Mouse (Mus musculus): ENCODE results near the gene Pacrg.

DNA sequence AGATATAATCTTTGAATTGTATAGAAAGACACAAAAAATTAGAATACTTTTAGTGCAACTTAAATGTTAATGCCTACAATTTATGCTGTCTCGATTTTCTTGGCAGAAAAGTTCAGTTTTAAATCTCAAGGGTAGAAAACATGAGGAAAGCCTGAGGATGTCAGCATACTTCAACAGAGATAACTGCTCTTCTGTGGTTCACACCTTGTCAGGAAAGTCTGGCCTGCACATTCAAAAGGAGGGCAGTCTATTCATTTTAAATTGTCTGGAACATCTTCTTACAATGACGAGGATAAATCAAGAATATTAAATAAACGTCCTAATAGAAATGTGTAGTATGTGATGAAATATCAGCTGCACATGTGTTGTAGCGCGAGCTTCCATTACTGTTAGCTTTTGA is 38.9 kb upstream of the Pacrg start:
- TF ChIP-seq USF1 (IDR thresholded peaks at IDR 0.05; ENCODE audit: low read depth) (no peak), CTCF (IDR thresholded peaks at IDR 0.05; ENCODE audit: control insufficient read depth, insufficient read depth, insufficient read length) (no peak), MAX (IDR thresholded peaks at IDR 0.05) (no peak), MYOG (IDR thresholded peaks at IDR 0.05; ENCODE audit: control insufficient read depth, extremely low read depth, insufficient read length) (no peak), FOSL1 (IDR thresholded peaks at IDR 0.05; ENCODE audit: insufficient read depth, low read length, poor library complexity, severe bottlenecking) (no peak)
